In the genomic region with DNA sequence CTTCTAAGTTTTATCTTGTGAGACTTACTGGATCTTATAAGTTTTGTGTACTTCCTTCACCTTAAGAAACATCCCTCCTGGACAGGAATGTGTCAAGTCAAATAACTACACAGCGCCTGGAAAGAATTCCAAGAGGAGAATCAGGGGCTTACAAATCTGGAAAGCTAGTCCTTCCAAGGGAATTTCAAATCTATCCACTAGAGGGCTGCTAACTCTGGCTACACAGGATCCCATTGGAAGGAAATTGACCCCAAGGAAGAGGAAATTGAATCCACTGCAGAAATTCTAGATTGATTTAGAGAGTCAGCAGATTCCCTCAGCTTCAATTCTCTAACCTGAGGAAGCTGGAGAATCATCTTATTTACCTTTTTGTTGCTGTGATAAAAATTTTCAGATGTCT, we compare ENCODE assay signal across 17 mouse cellular contexts.
DNase-seq lines count a peak whose midpoint lies in the region; ATAC-seq and TF ChIP-seq lines count a peak whose summit lies in the region.
"Had no signal": no experiment of that assay in that cellular context is flagged by ENCODE, and none has a peak within 500 bp of the region (broad histone marks: within the 10 kb centered on the region; RNA-seq: fewer than 3 reads in every experiment).

No protein-coding gene starts in this region.

- TF ChIP-seq CTCF in lung, postnatal 0 days (IDR thresholded peaks at IDR 0.05), result peak; percentile 23

- H3K4me2 ChIP-seq in hindbrain, embryonic 11.5 days (replicated peaks; ENCODE audit: low read depth, low read length), result no peak overlapping the region
- H3K4me2 ChIP-seq in lung, postnatal 0 days (replicated peaks; ENCODE audit: low read depth, low read length), result no peak overlapping the region
- H3K4me2 ChIP-seq: liver, embryonic 15.5 days; midbrain, embryonic 15.5 days; neural tube, embryonic 12.5 days had no signal

- peak; percentile 12 for DNase-seq in hindbrain, embryonic 11.5 days (ENCODE audit: low spot score)
- no peak for DNase-seq in hindbrain, embryonic 10.5 days (ENCODE audit: low spot score)
- no peak for DNase-seq in lung, postnatal 0 days (ENCODE audit: low spot score)
- DNase-seq in lung, postnatal 14 days, result no peak
- DNase-seq in R1 (ENCODE audit: low read depth, low spot score), result peak; percentile 40
- peak; percentile 10 for DNase-seq in mesoderm, embryonic 11.5 days (ENCODE audit: low read depth, low spot score)
- DNase-seq in spleen, adult 12 weeks (ENCODE audit: low spot score), result no peak
- DNase-seq in liver, result no peak
- DNase-seq: cerebellum, adult 18-20 months; kidney, postnatal 14 days; layer of hippocampus, adult 9-11 months; lung, postnatal 4 days; thymus, postnatal 36 days had no signal

- H3K9ac ChIP-seq in hindbrain, embryonic 11.5 days (ENCODE audit: low read depth, low read length), result no peak overlapping the region
- H3K9ac ChIP-seq in lung, postnatal 0 days (replicated peaks; ENCODE audit: low read depth), result no peak overlapping the region
- H3K9ac ChIP-seq: liver, embryonic 15.5 days; midbrain, embryonic 15.5 days; neural tube, embryonic 12.5 days had no signal

- H3K27me3 ChIP-seq in hindbrain, embryonic 11.5 days (ENCODE audit: control insufficient read depth, insufficient read depth, low read length), result no peaks in the 10 kb centered on the region
- no peaks in the 10 kb centered on the region for H3K27me3 ChIP-seq in hindbrain, embryonic 10.5 days (ENCODE audit: insufficient read depth, poor library complexity, severe bottlenecking)
- H3K27me3 ChIP-seq in lung, postnatal 0 days (replicated peaks; ENCODE audit: insufficient read depth, low read length), result no peaks in the 10 kb centered on the region
- H3K27me3 ChIP-seq: liver, embryonic 15.5 days; midbrain, embryonic 15.5 days; neural tube, embryonic 12.5 days had no signal

- H3K36me3 ChIP-seq in hindbrain, embryonic 11.5 days (ENCODE audit: control insufficient read depth, insufficient read depth, low read length), result no peaks in the 10 kb centered on the region
- H3K36me3 ChIP-seq in hindbrain, embryonic 10.5 days, result no peaks in the 10 kb centered on the region
- no peaks in the 10 kb centered on the region for H3K36me3 ChIP-seq in lung, postnatal 0 days (ENCODE audit: insufficient read depth, low read length)
- H3K36me3 ChIP-seq: liver, embryonic 15.5 days; midbrain, embryonic 15.5 days; neural tube, embryonic 12.5 days had no signal

- H3K27ac ChIP-seq in hindbrain, embryonic 11.5 days (ENCODE audit: low read depth, low read length), result no peak overlapping the region
- no peak overlapping the region for H3K27ac ChIP-seq in hindbrain, embryonic 10.5 days
- no peak overlapping the region for H3K27ac ChIP-seq in lung, postnatal 0 days (ENCODE audit: low read length)
- H3K27ac ChIP-seq: liver, embryonic 15.5 days; midbrain, embryonic 15.5 days; neural tube, embryonic 12.5 days had no signal

- ATAC-seq in hindbrain, embryonic 11.5 days (ENCODE audit: low FRiP score), result no peak
- ATAC-seq in lung, postnatal 0 days, result no peak
- ATAC-seq: intestine, embryonic 16.5 days; midbrain, embryonic 15.5 days had no signal

- TF ChIP-seq EP300 in lung, postnatal 0 days (IDR thresholded peaks at IDR 0.05), result no peak

- H3K9me3 ChIP-seq in hindbrain, embryonic 11.5 days (ENCODE audit: control insufficient read depth, low read length), result no peaks in the 10 kb centered on the region
- H3K9me3 ChIP-seq in hindbrain, embryonic 10.5 days, result no peaks in the 10 kb centered on the region
- H3K9me3 ChIP-seq in lung, postnatal 0 days (ENCODE audit: low read length), result no peaks in the 10 kb centered on the region
- H3K9me3 ChIP-seq: liver, embryonic 15.5 days; midbrain, embryonic 15.5 days; neural tube, embryonic 12.5 days had no signal

- no peak overlapping the region for H3K4me3 ChIP-seq in hindbrain, embryonic 11.5 days (ENCODE audit: low read depth, low read length)
- no peak overlapping the region for H3K4me3 ChIP-seq in hindbrain, embryonic 10.5 days
- H3K4me3 ChIP-seq in lung, postnatal 0 days (ENCODE audit: low read depth, low read length), result no peak overlapping the region
- H3K4me3 ChIP-seq: liver, embryonic 15.5 days; midbrain, embryonic 15.5 days; neural tube, embryonic 12.5 days had no signal

- 61% methylated on average over 1 of the region's 1 CpGs for WGBS in hindbrain, embryonic 11.5 days
- WGBS in hindbrain, embryonic 10.5 days, result 73% methylated on average over 1 of the region's 1 CpGs
- WGBS in lung, postnatal 0 days, result 54% methylated on average over 1 of the region's 1 CpGs

- no peaks in the 10 kb centered on the region for H3K4me1 ChIP-seq in hindbrain, embryonic 11.5 days (replicated peaks; ENCODE audit: control insufficient read depth, insufficient read depth, low read length)
- H3K4me1 ChIP-seq in hindbrain, embryonic 10.5 days (replicated peaks), result no peaks in the 10 kb centered on the region
- no peaks in the 10 kb centered on the region for H3K4me1 ChIP-seq in lung, postnatal 0 days (ENCODE audit: insufficient read depth, low read depth, low read length)
- H3K4me1 ChIP-seq: liver, embryonic 15.5 days; midbrain, embryonic 15.5 days; neural tube, embryonic 12.5 days had no signal

Comparison
In these comparisons a context has a peak if more than half of its experiments do, and no peak if none do; other contexts are left out.
1. DNase-seq: peak in hindbrain, embryonic 11.5 days (single experiment), R1 (single experiment) and mesoderm, embryonic 11.5 days (single experiment); none in hindbrain, embryonic 10.5 days (single experiment), lung, postnatal 0 days (single experiment), lung, postnatal 14 days (single experiment), spleen, adult 12 weeks (single experiment) and liver (single experiment).